Mouse (Mus musculus) midbrain, embryonic 11.5 days (tissue): ENCODE data around the gene Lin7c. TPM values are rescaled to one million over a fixed set of nuclear protein-coding genes. Genes with fewer than 3 reads are reported as not detected.

Experiments
- ATAC-seq: fragments of 200-750 bp; cut with Nextera tagmentation; 2 replicates; pipeline ENCODE4 v1.8.0; 2017; ENCODE audit warnings: moderate TSS enrichment, moderate library complexity; ENCODE audit not compliant: low FRiP score
- DNase-seq: peaks from one replicate; pipeline ENCODE4 v3.0.0; 2015; ENCODE audit warnings: low spot score; ENCODE audit errors: missing footprints
- H3K27ac ChIP-seq: fragments of 300-500 bp; sonication (generic); 2 replicates; pipeline ENCODE4 v1.5.1; 2014; ENCODE audit warnings: low read depth, low read length
- H3K27me3 ChIP-seq: fragments of 300-500 bp; sonication (generic); 2 replicates; pipeline ENCODE4 v1.6.1; 2014; ENCODE audit warnings: mild to moderate bottlenecking, low read length, moderate library complexity, mixed read lengths; ENCODE audit not compliant: control insufficient read depth, insufficient read depth
- H3K36me3 ChIP-seq: fragments of 300-500 bp; sonication (generic); 2 replicates; pipeline ENCODE4 v1.6.1; 2014; ENCODE audit warnings: mild to moderate bottlenecking, low read length, moderate library complexity, mixed read lengths; ENCODE audit not compliant: control insufficient read depth, insufficient read depth
- H3K4me1 ChIP-seq: fragments of 300-500 bp; sonication (generic); 2 replicates; pipeline ENCODE4 v1.6.1; 2014; ENCODE audit warnings: low read length; ENCODE audit not compliant: control insufficient read depth, insufficient read depth
- H3K4me2 ChIP-seq: fragments of 300-500 bp; sonication (generic); 2 replicates; pipeline ENCODE4 v1.6.1; 2014; ENCODE audit warnings: mild to moderate bottlenecking, moderate library complexity
- H3K4me3 ChIP-seq: fragments of 300-500 bp; sonication (generic); 2 replicates; pipeline ENCODE4 v1.5.1; 2014; ENCODE audit warnings: low read depth, low read length
- H3K9ac ChIP-seq: fragments of 300-500 bp; sonication (generic); 2 replicates; pipeline ENCODE4 v1.6.1; 2014; ENCODE audit warnings: low read length
- H3K9me3 ChIP-seq: fragments of 300-500 bp; sonication (generic); 2 replicates; pipeline ENCODE4 v1.6.1; 2016; ENCODE audit warnings: low read length; ENCODE audit not compliant: control insufficient read depth
- WGBS: fragments of 180-500 bp; shearing (Covaris S2); extraction: QIAGEN DNeasy Blood & Tissue Kit; methylation state at CpG from one replicate; pipeline ENCODE4 v1.1.7; 2014; 5-methylcytosine and 5-hydroxymethylcytosine counted together
- polyA plus RNA-seq: library from polyadenylated mRNA; unstranded; fragments of >200 nt; fragmentation: Nextera tagmentation; extraction: Ambion mirVana; gene quantifications from 2 replicates; pipeline ENCODE4 v1.2.1, GENCODE M21; 2014

The Lin7c gene
- polyA plus RNA-seq, 1 experiment from 2014 or later: 145 TPM

DNA sequence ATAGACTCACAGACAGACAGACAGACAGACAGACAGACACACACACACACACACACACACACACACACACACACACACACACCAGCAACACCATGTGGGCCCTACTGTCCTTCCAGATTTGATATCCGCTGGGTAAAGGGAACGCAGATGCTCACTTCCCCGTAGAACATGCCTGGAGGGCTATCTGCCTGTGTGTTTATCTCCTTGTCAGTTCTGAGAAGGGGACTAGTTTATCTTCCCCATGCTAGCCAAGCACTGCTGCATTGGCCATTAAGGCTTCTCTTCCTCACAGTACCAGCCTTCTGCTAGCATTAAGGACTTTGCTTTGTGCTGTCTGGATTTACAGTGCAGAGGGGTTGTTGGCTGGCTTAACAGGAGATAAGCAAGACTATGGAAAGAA, 38.6 kb downstream of the Lin7c start:
- H3K4me2 ChIP-seq: no peak overlapping the region
- H3K36me3 ChIP-seq: no peaks in the 10 kb centered on the region
- H3K27ac ChIP-seq: no peak overlapping the region
- H3K4me1 ChIP-seq: no peaks in the 10 kb centered on the region
- ATAC-seq (no peak), DNase-seq (no peak)
- no peaks in the 10 kb centered on the region for H3K27me3 ChIP-seq
- no peak overlapping the region for H3K9ac ChIP-seq
- WGBS: 84% methylated on average over 3 of the region's 3 CpGs
- no peak overlapping the region for H3K4me3 ChIP-seq
- H3K9me3 ChIP-seq: no peaks in the 10 kb centered on the region

DNA sequence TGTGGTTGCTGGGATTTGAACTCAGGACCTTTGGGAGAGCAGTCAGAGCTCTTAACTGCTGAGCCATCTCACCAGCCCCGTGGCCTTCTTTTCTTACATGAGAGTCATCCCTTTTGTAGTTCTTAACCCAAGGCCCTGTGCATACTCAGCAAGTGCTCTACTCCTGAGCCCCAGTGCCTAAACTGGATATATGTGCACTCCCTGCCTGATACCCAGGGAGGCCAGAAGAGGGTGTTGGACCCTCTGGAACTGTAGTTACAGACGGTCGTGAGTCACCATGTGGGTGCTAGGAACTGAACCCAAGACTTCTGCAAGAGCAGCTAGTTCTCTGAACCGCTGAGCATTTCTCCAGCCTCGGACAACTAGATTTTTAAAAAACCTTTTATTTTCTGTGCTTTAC, 39.7 kb downstream of the Lin7c start:
- H3K4me1 ChIP-seq: no peaks in the 10 kb centered on the region
- no peak overlapping the region for H3K4me2 ChIP-seq
- WGBS: 93% methylated on average over 5 of the region's 5 CpGs
- H3K9ac ChIP-seq: no peak overlapping the region
- H3K4me3 ChIP-seq: no peak overlapping the region
- H3K27me3 ChIP-seq: no peaks in the 10 kb centered on the region
- no peaks in the 10 kb centered on the region for H3K9me3 ChIP-seq
- ATAC-seq (no peak), DNase-seq (no peak)
- no peaks in the 10 kb centered on the region for H3K36me3 ChIP-seq
- H3K27ac ChIP-seq: no peak overlapping the region

DNA sequence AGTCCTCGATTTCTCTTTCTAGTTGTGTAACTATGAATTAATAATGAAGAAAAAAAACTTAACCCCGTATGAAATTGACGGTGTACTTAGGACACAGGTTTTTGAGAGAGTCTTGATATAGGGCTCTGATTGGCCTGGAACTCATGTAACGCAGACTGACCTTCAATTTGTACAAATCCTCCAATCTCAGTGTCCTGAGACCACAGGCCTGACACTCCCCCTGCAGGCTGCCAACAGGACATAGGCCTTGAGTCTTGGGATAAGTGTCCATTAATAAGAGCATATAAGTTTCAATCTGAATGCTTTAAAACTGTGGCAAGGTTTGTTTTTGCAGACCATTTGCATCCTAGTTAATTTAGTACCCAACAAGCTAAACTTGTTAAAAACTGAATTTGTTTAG, 40.1 kb downstream of the Lin7c start:
- Histone ChIP-seq H3K4me3 (no peak overlapping the region), H3K4me2 (no peak overlapping the region), H3K9me3 (no peaks in the 10 kb centered on the region), H3K27ac (no peak overlapping the region), H3K9ac (no peak overlapping the region), H3K36me3 (no peaks in the 10 kb centered on the region), H3K27me3 (no peaks in the 10 kb centered on the region), H3K4me1 (peaks cover under 1% of the 10 kb centered on the region; the same call in 1 of the 2 replicates)
- WGBS: 90% methylated on average over 4 of the region's 4 CpGs
- ATAC-seq (no peak), DNase-seq (no peak)

DNA sequence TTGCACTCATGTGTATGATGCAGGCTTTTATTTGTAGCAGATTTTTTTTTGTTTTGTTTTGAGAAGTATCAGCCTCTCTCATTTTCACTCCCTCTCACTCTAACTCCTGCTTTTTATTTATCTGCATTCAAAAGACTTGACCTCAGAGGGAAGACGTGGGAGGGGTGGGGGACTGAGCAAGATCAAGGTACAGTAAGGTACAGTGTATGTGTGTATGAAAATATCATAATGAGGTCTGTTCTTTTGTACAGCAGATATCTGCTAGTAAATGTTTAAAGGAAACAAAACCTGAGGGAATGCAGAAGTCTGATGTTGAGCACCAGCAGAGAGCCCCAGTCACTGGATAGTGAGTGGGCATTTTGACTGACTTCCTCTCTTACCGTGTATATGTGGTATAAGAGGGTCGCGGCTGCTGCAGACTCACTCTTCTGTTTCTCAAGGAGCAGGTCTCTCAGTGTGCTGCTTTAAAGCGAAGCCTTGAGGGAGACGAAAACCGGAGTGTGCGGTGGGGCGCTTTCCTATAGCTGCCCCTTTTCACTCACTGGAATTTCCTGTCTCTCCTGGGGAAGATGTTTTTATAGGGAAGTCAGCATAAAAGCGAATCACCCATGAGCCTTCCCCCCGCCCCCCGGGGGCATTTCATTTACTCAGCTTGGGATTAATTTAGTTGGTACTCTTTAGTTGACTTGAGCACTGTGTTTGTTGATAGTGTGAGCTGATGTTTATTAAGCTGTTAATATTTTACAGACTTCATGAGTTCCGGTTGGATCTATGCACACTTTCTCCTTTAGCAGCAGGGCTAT, 41.5 kb downstream of the Lin7c start:
- ATAC-seq (no peak), DNase-seq (no peak)
- Histone ChIP-seq H3K4me2 (no peak overlapping the region), H3K36me3 (no peaks in the 10 kb centered on the region), H3K9ac (no peak overlapping the region), H3K27ac (no peak overlapping the region), H3K9me3 (no peaks in the 10 kb centered on the region), H3K4me1 (peaks cover 10% of the 10 kb centered on the region), H3K27me3 (no peaks in the 10 kb centered on the region), H3K4me3 (no peak overlapping the region)
- WGBS: 65% methylated on average over 13 of the region's 13 CpGs

DNA sequence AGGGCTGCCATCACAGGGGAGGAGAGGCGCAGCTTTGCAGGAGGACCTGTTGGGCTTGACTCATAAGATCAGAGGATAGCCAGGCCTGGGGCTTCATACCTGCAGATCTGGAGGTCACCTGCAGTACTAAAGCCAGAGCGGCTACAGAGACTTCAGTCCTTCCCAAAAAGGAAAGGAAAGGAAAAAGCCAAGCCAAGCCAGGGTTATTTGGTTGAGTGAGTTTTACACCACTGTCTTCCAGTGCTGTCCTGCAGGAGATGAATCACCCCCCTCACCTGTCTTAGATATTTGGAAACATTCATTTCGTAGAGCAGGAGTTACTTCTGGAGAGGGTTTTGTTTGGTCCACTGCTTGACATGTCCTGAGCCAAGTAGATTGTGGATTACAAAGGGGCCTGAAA, 42.5 kb downstream of the Lin7c start:
- H3K36me3 ChIP-seq: no peaks in the 10 kb centered on the region
- no peak overlapping the region for H3K4me2 ChIP-seq
- ATAC-seq (no peak), DNase-seq (no peak)
- no peaks in the 10 kb centered on the region for H3K9me3 ChIP-seq
- no peak overlapping the region for H3K27ac ChIP-seq
- no peak overlapping the region for H3K9ac ChIP-seq
- 76% methylated on average over 3 of the region's 3 CpGs for WGBS
- peaks cover 10% of the 10 kb centered on the region for H3K4me1 ChIP-seq
- no peaks in the 10 kb centered on the region for H3K27me3 ChIP-seq
- H3K4me3 ChIP-seq: no peak overlapping the region

DNA sequence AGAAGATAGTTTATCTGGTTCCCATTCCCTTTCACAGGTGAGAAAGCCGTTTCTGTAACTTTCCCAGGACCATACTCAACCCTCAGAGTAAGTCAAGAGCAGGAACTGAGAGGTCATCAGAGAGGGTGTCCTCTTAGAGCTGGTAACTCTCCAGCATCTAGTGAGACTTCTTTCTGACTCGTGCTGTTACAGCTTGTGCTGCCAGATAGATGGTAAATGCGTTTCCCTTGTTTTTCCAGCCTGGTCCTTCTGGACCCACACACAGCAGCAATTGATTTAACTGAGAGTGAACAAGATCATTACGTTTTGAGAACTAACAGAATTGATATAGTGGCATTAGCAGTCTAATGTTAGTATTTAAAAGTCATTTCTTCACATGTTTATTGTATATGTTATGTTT, 43.4 kb downstream of the Lin7c start:
- DNase-seq (no peak), ATAC-seq (no peak)
- 82% methylated on average over 4 of the region's 4 CpGs for whole genome bisulfite sequencing
- no peaks in the 10 kb centered on the region for H3K27me3 ChIP-seq
- no peaks in the 10 kb centered on the region for H3K9me3 ChIP-seq
- no peak overlapping the region for H3K4me3 ChIP-seq
- peaks cover 10% of the 10 kb centered on the region for H3K4me1 ChIP-seq
- H3K9ac ChIP-seq: no peak overlapping the region
- no peak overlapping the region for H3K4me2 ChIP-seq
- H3K36me3 ChIP-seq: no peaks in the 10 kb centered on the region
- H3K27ac ChIP-seq: no peak overlapping the region

DNA sequence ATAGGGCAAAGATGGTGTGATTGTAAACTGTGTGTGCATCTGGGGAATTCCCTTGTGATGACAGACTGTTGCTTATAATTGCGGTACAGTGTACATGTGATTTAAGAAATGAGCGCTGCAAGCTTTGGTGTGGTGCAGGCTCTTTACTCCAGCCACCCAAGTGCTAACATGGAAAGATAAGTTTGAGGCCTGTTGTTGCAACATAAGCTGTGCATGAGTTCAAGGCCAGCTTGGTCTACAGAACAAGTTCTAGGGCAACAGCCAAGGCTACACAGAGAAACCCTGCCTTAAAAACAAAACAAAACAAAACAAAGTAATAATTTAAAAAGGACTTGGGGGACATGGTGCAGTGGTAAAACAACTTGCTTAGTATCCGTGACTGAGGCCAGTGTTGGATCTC, 44.5 kb downstream of the Lin7c start:
- H3K9ac ChIP-seq: no peak overlapping the region
- 94% methylated on average over 3 of the region's 3 CpGs for WGBS
- H3K9me3 ChIP-seq: no peaks in the 10 kb centered on the region
- ATAC-seq: no peak
- no peak for DNase-seq
- peaks cover 10% of the 10 kb centered on the region for H3K4me1 ChIP-seq
- no peak overlapping the region for H3K4me2 ChIP-seq
- no peaks in the 10 kb centered on the region for H3K36me3 ChIP-seq
- H3K27ac ChIP-seq: no peak overlapping the region
- H3K4me3 ChIP-seq: no peak overlapping the region
- H3K27me3 ChIP-seq: no peaks in the 10 kb centered on the region

DNA sequence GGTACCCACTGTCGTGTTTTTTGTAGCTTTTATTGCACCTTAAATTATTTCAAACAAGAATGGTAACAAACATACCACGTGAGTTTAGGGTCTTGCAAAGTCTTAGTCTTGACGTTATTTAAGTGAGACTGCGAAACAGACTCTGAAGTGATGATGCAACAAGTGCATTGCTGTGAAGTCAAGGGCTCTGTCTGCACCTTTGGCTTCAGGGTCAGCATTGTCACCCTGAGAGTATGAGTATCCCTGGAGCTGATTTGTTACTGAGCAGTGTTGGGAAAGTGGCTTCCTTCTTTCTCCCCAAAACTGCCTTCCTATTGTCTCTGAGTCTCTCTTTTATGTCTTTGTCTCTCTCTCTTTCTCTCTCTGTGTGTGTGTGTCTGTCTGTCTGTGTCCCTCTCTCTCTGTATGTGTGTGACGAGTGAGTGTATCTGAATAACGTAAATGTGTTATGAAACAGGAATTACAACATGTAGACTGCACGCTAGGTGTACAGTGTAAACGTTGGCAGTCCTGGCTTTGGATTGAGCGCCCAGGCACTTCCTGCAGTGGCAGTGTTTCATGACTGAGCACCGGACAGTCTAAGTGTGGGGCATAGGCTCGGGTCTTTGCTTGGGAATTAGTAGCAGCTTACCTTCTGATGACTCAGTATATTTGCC, 45.2 kb downstream of the Lin7c start:
- Histone ChIP-seq H3K4me1 (peaks cover 10% of the 10 kb centered on the region), H3K9ac (no peak overlapping the region), H3K4me2 (no peak overlapping the region), H3K4me3 (no peak overlapping the region), H3K27ac (no peak overlapping the region), H3K9me3 (no peaks in the 10 kb centered on the region), H3K36me3 (no peaks in the 10 kb centered on the region), H3K27me3 (no peaks in the 10 kb centered on the region)
- DNase-seq: no peak
- ATAC-seq: 0 out of 2 replicates have a peak, but pooled peaks have one; percentile 43
- 59% methylated on average over 11 of the region's 11 CpGs for WGBS

DNA sequence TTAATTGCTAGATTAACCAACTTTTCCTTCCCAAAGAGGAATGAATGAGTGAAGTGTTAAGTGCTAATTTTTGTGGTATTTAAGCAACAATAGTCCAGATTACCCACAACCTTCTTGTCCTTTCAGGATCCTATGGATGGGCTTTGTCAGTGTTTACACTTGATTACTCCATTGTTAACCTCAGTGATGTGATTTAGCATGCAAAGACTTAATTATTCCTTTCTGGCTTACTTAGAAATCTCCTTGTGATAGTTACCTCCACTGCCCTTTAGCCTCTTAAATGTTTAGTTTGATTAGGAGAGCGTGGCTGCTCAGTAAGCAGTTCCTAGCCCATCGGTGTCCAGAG, 45.7 kb downstream of the Lin7c start:
- Histone ChIP-seq H3K4me1 (peaks cover 10% of the 10 kb centered on the region), H3K9ac (no peak overlapping the region), H3K9me3 (no peaks in the 10 kb centered on the region), H3K27me3 (no peaks in the 10 kb centered on the region), H3K4me3 (no peak overlapping the region), H3K36me3 (no peaks in the 10 kb centered on the region), H3K27ac (no peak overlapping the region), H3K4me2 (no peak overlapping the region)
- WGBS: 28% methylated on average over 2 of the region's 2 CpGs
- no peak for DNase-seq
- peak; percentile 2; the same call in 1 of the 2 replicates for ATAC-seq
